Mouse (Mus musculus) neural tube, embryonic 11.5 days (tissue): ENCODE results near the gene Islr. TPM values are rescaled to one million over a fixed set of nuclear protein-coding genes. Genes with fewer than 3 reads are reported as not detected.
A peak's percentile ranks its signal among the peaks of the same experiment; 100 is the strongest.

Experiments used
- ATAC-seq: fragments of 200-750 bp; cut with Nextera tagmentation; 2 replicates; pipeline ENCODE4 v1.8.0; 2017; ENCODE audit warnings: moderate number of reproducible peaks, mild to moderate bottlenecking, moderate TSS enrichment, moderate library complexity; ENCODE audit not compliant: insufficient read depth, low FRiP score, low TSS enrichment
- DNase-seq: peaks from one replicate; pipeline ENCODE4 v3.0.0-alpha.2; 2015; ENCODE audit warnings: low spot score
- H3K27ac ChIP-seq: fragments of 300-500 bp; sonication (generic); 2 replicates; pipeline ENCODE4 v1.5.1; 2014; ENCODE audit warnings: low read depth, mild to moderate bottlenecking, low read length
- H3K27me3 ChIP-seq: fragments of 300-500 bp; sonication (generic); 2 replicates; pipeline ENCODE4 v1.6.1; 2014; ENCODE audit warnings: mild to moderate bottlenecking, low read length, mixed read lengths; ENCODE audit not compliant: control insufficient read depth, insufficient read depth
- H3K36me3 ChIP-seq: fragments of 300-500 bp; sonication (generic); 2 replicates; pipeline ENCODE4 v1.6.1; 2014; ENCODE audit warnings: mild to moderate bottlenecking, low read length, moderate library complexity, mixed read lengths; ENCODE audit not compliant: control insufficient read depth, insufficient read depth
- H3K4me1 ChIP-seq: fragments of 300-500 bp; sonication (generic); 2 replicates; pipeline ENCODE4 v1.6.1; 2014; ENCODE audit warnings: low read length, mixed read lengths; ENCODE audit not compliant: control insufficient read depth, insufficient read depth
- H3K4me2 ChIP-seq: fragments of 300-500 bp; sonication (generic); 2 replicates; pipeline ENCODE4 v1.6.1; 2014; ENCODE audit warnings: low read depth, mild to moderate bottlenecking, moderate library complexity
- H3K4me3 ChIP-seq: fragments of 300-500 bp; sonication (generic); 2 replicates; pipeline ENCODE4 v1.5.1; 2014; ENCODE audit warnings: low read depth, low read length
- H3K9ac ChIP-seq: fragments of 300-500 bp; sonication (generic); 2 replicates; pipeline ENCODE4 v1.6.1; 2014; ENCODE audit warnings: mild to moderate bottlenecking, low read length
- H3K9me3 ChIP-seq: fragments of 300-500 bp; sonication (generic); 2 replicates; pipeline ENCODE4 v1.6.1; 2016; ENCODE audit warnings: low read length; ENCODE audit not compliant: control insufficient read depth
- WGBS: fragments of 180-500 bp; shearing (Covaris S2); extraction: QIAGEN DNeasy Blood & Tissue Kit; methylation state at CpG from one replicate; pipeline ENCODE4 v1.1.7; 2014; 5-methylcytosine and 5-hydroxymethylcytosine counted together
- polyA plus RNA-seq: library from polyadenylated mRNA; unstranded; fragments of >200 nt; fragmentation: Nextera tagmentation; extraction: Ambion mirVana; gene quantifications from 2 replicates; pipeline ENCODE4 v1.2.1, GENCODE M21; 2014

Gene Islr
- polyA plus RNA-seq, 1 experiment from 2014 or later, result 31.2 TPM

DNA sequence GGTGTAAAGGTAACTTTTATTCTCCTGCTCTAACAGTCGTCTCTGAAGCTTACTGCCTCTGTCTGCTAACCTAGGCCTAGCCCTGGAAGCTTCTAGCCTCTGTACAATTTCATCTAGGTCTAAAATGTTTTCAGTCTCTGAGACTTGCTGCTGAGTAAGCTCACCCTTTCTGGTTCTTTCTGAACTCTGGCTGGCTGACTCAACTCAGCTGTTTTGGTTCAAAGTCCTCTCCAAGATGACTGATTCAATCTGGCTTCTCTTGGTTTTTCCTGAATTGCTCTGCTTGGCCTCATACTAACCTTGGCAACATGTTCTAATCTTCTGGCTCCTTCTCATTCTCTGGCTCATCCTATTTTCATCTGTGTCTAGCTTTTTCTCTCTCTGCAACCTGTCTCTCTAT is 38.3 kb downstream of the Islr start:
- Histone ChIP-seq H3K27ac (no peak overlapping the region), H3K4me3 (no peak overlapping the region), H3K27me3 (no peaks in the 10 kb centered on the region), H3K9ac (no peak overlapping the region), H3K4me2 (no peak overlapping the region), H3K36me3 (no peaks in the 10 kb centered on the region), H3K9me3 (no peaks in the 10 kb centered on the region), H3K4me1 (no peaks in the 10 kb centered on the region)
- ATAC-seq (no peak), DNase-seq (no peak)
- 84% methylated on average over 1 of the region's 1 CpGs for WGBS

DNA sequence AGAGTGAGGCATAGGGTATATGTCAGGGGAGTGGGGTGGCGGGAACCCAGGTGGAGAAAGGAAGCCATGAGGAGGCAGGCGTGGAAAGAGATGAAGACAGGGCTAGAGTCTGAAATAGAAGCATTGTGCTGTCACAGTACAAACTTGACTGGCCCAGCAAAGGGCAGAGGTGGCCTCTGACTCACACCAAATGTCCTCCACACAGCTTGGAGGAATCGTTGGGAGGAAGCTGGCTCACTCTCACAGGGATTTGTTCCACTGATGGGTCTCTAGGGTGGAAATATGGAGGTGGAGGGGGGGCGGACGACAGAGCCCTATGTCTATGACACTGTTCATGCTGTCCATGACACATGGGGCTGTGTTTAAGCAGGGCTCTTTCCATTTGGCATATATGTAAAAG is 41.0 kb downstream of the Islr start:
- ATAC-seq, result no peak
- no peaks in the 10 kb centered on the region for H3K36me3 ChIP-seq
- no peak for DNase-seq
- WGBS, result 74% methylated on average over 5 of the region's 5 CpGs
- no peak overlapping the region for H3K27ac ChIP-seq
- no peaks in the 10 kb centered on the region for H3K4me1 ChIP-seq
- H3K9me3 ChIP-seq, result no peaks in the 10 kb centered on the region
- H3K4me2 ChIP-seq, result no peak overlapping the region
- H3K4me3 ChIP-seq, result no peak overlapping the region
- no peak overlapping the region for H3K9ac ChIP-seq
- H3K27me3 ChIP-seq, result no peaks in the 10 kb centered on the region

DNA sequence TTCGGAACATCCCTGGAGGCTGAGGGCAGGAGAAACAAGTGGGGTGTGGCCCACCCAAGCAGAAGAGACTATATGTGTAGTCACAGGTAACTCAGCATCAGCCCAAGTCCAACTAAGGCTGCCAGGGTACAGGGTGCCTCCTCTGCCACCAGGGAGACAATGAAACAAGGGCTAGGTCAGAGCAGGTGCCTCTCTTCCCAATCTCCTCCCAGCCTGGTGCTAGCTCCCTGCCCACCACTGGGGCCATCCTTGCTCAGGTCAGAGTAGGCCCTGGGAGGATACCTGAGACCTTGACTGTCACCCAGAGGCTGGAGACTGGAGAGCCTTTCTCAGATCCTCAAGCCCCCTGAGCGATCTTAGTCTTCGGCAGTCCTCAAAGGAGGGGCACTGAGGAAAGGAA is 41.9 kb downstream of the Islr start:
- no peaks in the 10 kb centered on the region for H3K27me3 ChIP-seq
- H3K4me3 ChIP-seq, result no peak overlapping the region
- H3K36me3 ChIP-seq, result no peaks in the 10 kb centered on the region
- H3K4me1 ChIP-seq, result no peaks in the 10 kb centered on the region
- 86% methylated on average over 3 of the region's 3 CpGs for WGBS
- no peak overlapping the region for H3K4me2 ChIP-seq
- H3K9ac ChIP-seq, result no peak overlapping the region
- no peak overlapping the region for H3K27ac ChIP-seq
- ATAC-seq, result no peak
- H3K9me3 ChIP-seq, result no peaks in the 10 kb centered on the region
- no peak for DNase-seq

DNA sequence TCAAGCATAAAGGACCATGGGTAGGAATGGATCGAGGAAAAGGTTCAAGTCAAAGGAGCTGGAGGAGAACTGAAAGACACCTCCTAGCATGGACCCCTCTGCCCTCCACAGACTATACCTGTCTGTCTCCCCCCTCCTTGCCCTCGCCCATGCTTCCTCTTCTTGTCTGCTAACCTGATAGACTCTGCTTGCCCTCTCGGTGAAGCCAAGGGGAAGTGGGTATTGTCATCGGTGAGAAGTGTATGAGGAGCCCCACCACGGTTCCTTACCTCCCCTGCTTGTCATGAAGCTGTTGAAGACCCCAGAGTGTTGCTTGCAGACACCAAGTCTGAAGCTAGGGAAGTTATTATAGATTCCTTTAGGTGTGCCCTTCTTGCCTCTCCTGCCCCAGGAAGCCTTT is 43.8 kb downstream of the Islr start:
- DNase-seq, result no peak
- no peak overlapping the region for H3K4me2 ChIP-seq
- 0 out of 2 replicates have a peak, but pooled peaks cover 3% of the 10 kb centered on the region for H3K4me1 ChIP-seq
- H3K27me3 ChIP-seq, result no peaks in the 10 kb centered on the region
- H3K4me3 ChIP-seq, result no peak overlapping the region
- no peak overlapping the region for H3K27ac ChIP-seq
- no peaks in the 10 kb centered on the region for H3K36me3 ChIP-seq
- ATAC-seq, result no peak
- no peaks in the 10 kb centered on the region for H3K9me3 ChIP-seq
- 74% methylated on average over 5 of the region's 5 CpGs for WGBS
- no peak overlapping the region for H3K9ac ChIP-seq

DNA sequence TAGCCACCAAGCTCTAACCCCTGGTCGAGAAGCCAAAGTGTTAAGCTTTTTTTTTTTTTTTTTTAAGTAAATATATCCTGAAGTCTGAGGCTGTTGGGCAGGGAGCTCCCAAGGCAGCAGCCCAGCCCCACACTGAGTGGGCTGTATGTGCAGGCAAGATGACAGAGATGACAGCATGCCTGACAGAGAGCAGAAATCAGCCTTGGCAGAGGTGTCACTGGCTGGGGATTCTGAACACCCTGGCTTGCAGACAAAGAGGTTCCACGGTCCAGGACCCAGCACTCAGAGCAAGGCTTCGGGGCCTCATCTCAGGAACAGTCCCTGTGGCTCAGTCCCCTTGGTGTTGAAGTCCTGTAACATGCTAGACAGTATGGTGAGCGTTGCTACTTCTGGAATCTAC is 44.3 kb downstream of the Islr start:
- no peaks in the 10 kb centered on the region for H3K27me3 ChIP-seq
- 0 out of 2 replicates have a peak, but pooled peaks cover 3% of the 10 kb centered on the region for H3K4me1 ChIP-seq
- H3K4me2 ChIP-seq, result no peak overlapping the region
- H3K36me3 ChIP-seq, result no peaks in the 10 kb centered on the region
- DNase-seq (no peak), ATAC-seq (no peak)
- no peaks in the 10 kb centered on the region for H3K9me3 ChIP-seq
- 75% methylated on average over 4 of the region's 4 CpGs for WGBS
- no peak overlapping the region for H3K9ac ChIP-seq
- no peak overlapping the region for H3K4me3 ChIP-seq
- H3K27ac ChIP-seq, result 0 out of 2 replicates have a peak overlapping the region, but pooled peaks have one; percentile 72

DNA sequence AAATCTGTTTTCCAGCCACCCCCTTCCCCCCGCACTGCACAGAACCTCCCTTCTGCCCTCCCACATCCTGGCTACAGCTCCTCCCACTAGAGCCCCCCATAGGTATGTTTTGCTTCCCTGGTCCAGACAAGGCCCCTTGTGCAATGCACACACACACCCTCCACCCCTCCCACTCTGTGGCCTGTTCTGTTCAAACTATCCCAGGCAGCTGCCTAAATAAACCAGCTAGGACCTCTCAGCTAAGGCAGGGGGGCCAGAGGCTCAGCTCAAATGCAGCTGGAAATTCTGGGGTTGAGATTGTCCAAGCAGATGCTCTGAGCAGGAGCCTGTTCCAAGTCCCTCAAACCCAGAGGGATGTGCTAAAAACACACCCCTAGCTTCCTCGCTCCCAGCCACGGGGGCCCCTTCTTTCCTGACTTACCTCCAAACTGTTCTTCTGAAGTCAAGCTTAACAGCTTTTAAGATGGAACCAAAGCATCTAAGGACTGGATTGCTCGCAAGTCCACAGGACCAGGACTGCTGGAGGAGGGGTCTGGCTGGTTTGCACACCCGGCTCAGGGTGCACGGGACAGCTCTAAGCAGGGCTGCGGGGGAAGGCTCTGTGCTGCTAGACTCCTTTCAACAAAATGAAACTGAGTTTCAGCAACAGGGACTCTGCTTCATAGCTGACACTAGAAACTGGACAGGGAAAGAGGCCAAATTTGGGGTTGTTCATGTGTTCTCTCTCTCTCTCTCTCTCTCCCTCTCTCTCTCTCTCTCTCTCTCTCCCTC is 45.4 kb downstream of the Islr start:
- Histone ChIP-seq H3K9ac (no peak overlapping the region; the same call in 1 of the 2 replicates), H3K27me3 (no peaks in the 10 kb centered on the region), H3K27ac (peak overlapping the region; percentile 72; the same call in 1 of the 2 replicates), H3K36me3 (no peaks in the 10 kb centered on the region), H3K4me3 (no peak overlapping the region), H3K4me1 (0 out of 2 replicates have a peak, but pooled peaks cover 3% of the 10 kb centered on the region), H3K4me2 (0 out of 2 replicates have a peak overlapping the region, but pooled peaks have one; percentile 1), H3K9me3 (no peaks in the 10 kb centered on the region)
- WGBS, result 26% methylated on average over 7 of the region's 7 CpGs
- DNase-seq (peak; percentile 70), ATAC-seq (no peak)

DNA sequence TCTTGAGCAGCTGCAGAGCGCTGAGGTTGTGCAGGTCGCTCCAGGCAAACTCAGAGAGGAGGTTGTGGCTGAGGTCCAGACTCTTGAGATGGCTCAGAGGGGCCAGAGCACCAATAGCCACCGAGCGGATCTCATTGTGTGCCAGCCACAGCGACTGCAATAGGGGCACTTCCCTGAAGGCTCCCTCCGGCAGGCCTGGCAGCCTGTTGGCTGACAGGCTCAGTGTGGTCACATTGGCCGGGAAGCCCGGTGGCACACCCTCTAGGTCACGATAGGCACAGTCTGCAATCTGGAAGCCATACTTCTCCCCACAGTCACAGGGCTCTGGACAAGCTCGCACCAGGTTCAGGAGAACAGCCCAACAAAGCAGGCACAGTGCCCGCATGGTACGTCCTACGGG is 46.3 kb downstream of the Islr start:
- no peaks in the 10 kb centered on the region for H3K9me3 ChIP-seq
- H3K4me1 ChIP-seq, result 0 out of 2 replicates have a peak, but pooled peaks cover 3% of the 10 kb centered on the region
- peak overlapping the region; percentile 26; the same call in 1 of the 2 replicates for H3K9ac ChIP-seq
- ATAC-seq, result no peak
- WGBS, result 87% methylated on average over 13 of the region's 13 CpGs
- no peaks in the 10 kb centered on the region for H3K27me3 ChIP-seq
- DNase-seq, result no peak
- H3K4me3 ChIP-seq, result peak overlapping the region; percentile 19
- no peaks in the 10 kb centered on the region for H3K36me3 ChIP-seq
- 0 out of 2 replicates have a peak overlapping the region, but pooled peaks have one; percentile 37 for H3K27ac ChIP-seq
- peak overlapping the region; percentile 23 for H3K4me2 ChIP-seq

DNA sequence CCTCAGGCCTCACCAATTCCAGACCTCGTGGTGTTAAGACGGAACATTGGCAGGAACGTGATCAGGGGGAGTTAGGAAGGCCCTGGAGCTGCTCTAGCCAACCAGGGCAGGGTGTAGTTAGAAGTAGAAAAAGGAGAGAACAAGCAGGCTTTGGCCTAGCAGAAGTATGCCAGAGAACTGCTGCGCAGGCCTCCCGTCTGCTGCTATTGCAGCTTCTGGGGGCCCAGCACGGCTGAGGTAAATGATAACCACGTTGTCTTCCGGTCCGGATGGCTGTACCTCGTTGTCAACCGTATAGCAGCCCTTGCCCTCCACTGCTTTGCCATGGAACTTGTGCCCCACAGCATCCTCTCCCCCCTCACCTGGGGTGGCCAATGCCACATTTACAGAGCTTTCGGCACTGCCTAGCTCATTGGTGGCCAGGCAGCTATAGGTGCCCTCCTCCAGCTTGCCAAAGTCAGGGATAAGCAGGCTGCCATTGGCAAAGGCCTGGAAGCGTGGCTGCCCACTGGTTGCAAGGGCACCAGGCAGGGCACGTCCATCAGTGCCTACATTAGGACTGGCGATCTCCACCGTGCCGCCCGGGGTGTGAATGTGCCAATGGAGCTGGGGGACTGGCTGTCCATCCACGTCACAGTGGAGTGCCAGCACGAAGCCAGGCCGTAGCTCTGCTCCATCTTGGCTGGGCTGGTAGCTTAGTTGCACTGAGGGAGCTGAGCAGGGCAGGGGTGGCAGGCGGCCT is 47.1 kb downstream of the Islr start:
- 89% methylated on average over 22 of the region's 22 CpGs for WGBS

More for the DNA sequence above, 47.1 kb downstream of the Islr start:
- ATAC-seq (no peak), DNase-seq (no peak)
- no peak overlapping the region for H3K9ac ChIP-seq
- no peaks in the 10 kb centered on the region for H3K9me3 ChIP-seq
- H3K4me1 ChIP-seq, result 0 out of 2 replicates have a peak, but pooled peaks cover 3% of the 10 kb centered on the region
- H3K4me3 ChIP-seq, result no peak overlapping the region
- no peak overlapping the region for H3K27ac ChIP-seq
- no peaks in the 10 kb centered on the region for H3K36me3 ChIP-seq
- no peak overlapping the region; the same call in 1 of the 2 replicates for H3K4me2 ChIP-seq
- H3K27me3 ChIP-seq, result no peaks in the 10 kb centered on the region
